17 mouse cellular contexts compared by ENCODE assay signal in the genomic region with DNA sequence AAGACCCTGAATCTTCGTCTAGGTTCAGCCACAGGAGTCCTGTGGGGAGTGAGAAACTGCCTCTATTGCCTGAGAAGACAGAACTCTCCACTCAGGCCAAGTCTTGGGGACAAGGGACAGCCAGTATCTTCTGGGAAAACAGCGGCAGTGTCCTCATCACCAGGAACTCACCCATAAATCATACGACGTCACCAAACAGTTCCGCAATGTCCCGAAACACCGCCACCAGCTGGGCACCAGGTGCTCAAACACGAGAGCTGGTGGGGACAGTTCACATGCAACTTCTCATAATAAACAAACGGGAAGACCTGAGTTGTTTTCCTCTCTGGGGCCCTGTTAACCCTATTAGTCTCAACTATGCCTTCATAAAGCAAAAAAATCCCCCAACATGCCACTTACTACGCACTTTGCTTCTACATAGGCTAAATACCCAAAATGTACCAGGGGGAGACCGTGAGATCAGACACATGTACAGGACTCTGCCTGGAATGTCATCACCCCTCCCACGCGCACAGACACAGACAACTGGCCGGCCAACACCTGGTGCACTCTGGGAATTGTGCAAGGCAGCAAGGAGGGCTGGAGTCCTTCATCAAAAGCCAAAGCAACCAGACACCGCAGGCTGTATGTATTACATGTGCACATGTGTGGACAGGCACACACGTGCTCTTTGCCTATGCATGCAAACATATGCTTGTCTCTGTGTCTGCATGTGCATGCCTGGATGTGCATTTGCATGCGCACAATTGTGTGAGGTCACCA. TPM values are rescaled to one million over a fixed set of nuclear protein-coding genes. Genes with fewer than 3 reads are reported as not detected.
DNase-seq lines count a peak whose midpoint lies in the region; ATAC-seq and TF ChIP-seq lines count a peak whose summit lies in the region.
"Had no signal": no experiment of that assay in that cellular context is flagged by ENCODE, and none has a peak within 500 bp of the region (broad histone marks: within the 10 kb centered on the region; RNA-seq: fewer than 3 reads in every experiment).

No protein-coding gene starts in this region.

- no peak for ATAC-seq in heart, embryonic 11.5 days (replicated peaks; ENCODE audit: insufficient number of reproducible peaks, low FRiP score, low TSS enrichment)
- ATAC-seq in kidney, embryonic 16.5 days (ENCODE audit: low FRiP score, low TSS enrichment), result no peak
- no peak for ATAC-seq in embryonic facial prominence, embryonic 14.5 days (ENCODE audit: low read depth)
- no peak for ATAC-seq in intestine, postnatal 0 days
- ATAC-seq in erythroid progenitor cell, adult 5-6 weeks (replicated peaks; ENCODE audit: low FRiP score, poor library complexity, severe bottlenecking), result no peak
- ATAC-seq: midbrain, embryonic 15.5 days had no signal

- H3K4me3 ChIP-seq in heart, embryonic 11.5 days (ENCODE audit: low read depth, low read length), result no peak overlapping the region
- no peak overlapping the region for H3K4me3 ChIP-seq in kidney, embryonic 16.5 days (ENCODE audit: low read length)
- H3K4me3 ChIP-seq in embryonic facial prominence, embryonic 14.5 days (ENCODE audit: low read depth, low read length), result no peak overlapping the region
- no peak overlapping the region for H3K4me3 ChIP-seq in intestine, postnatal 0 days (ENCODE audit: low read depth, low read length)
- no peak overlapping the region for H3K4me3 ChIP-seq in hindbrain, embryonic 10.5 days
- H3K4me3 ChIP-seq: hindbrain, embryonic 15.5 days; midbrain, embryonic 15.5 days had no signal

- no peak overlapping the region for H3K4me2 ChIP-seq in heart, embryonic 11.5 days
- no peak overlapping the region for H3K4me2 ChIP-seq in kidney, embryonic 16.5 days (replicated peaks; ENCODE audit: low read depth, low read length)
- no peak overlapping the region for H3K4me2 ChIP-seq in embryonic facial prominence, embryonic 14.5 days (ENCODE audit: low read depth, low read length)
- H3K4me2 ChIP-seq in intestine, postnatal 0 days (replicated peaks; ENCODE audit: low read depth), result no peak overlapping the region
- H3K4me2 ChIP-seq: hindbrain, embryonic 15.5 days; midbrain, embryonic 15.5 days had no signal

- no peak overlapping the region for H3K9ac ChIP-seq in heart, embryonic 11.5 days (ENCODE audit: low read depth, low read length)
- H3K9ac ChIP-seq in kidney, embryonic 16.5 days (replicated peaks; ENCODE audit: low read length), result no peak overlapping the region
- H3K9ac ChIP-seq in embryonic facial prominence, embryonic 14.5 days (ENCODE audit: low read depth, low read length), result no peak overlapping the region
- H3K9ac ChIP-seq in intestine, postnatal 0 days (ENCODE audit: low read depth, low read length), result no peak overlapping the region
- H3K9ac ChIP-seq: hindbrain, embryonic 15.5 days; midbrain, embryonic 15.5 days had no signal

- H3K4me1 ChIP-seq in heart, embryonic 11.5 days (ENCODE audit: control insufficient read depth, insufficient read depth, low read length), result peaks cover 74% of the 10 kb centered on the region
- H3K4me1 ChIP-seq in kidney, embryonic 16.5 days (ENCODE audit: insufficient read depth, low read length), result peaks cover 82% of the 10 kb centered on the region
- peaks cover 59% of the 10 kb centered on the region for H3K4me1 ChIP-seq in embryonic facial prominence, embryonic 14.5 days (ENCODE audit: control insufficient read depth, insufficient read depth, low read length)
- peaks cover 8% of the 10 kb centered on the region; the same call in 1 of the 2 replicates for H3K4me1 ChIP-seq in intestine, postnatal 0 days (replicated peaks; ENCODE audit: control insufficient read depth, insufficient read depth, low read length)
- peaks cover 73% of the 10 kb centered on the region for H3K4me1 ChIP-seq in hindbrain, embryonic 10.5 days (replicated peaks)

- no peak for DNase-seq in heart, adult 9 months (ENCODE audit: low spot score in 2 of 2)
- no peak for DNase-seq in kidney, adult 18-20 months
- peak; percentile 57 for DNase-seq in embryonic facial prominence, embryonic 14.5 days (ENCODE audit: low spot score)
- DNase-seq in hindbrain, embryonic 10.5 days (ENCODE audit: low spot score), result no peak
- DNase-seq: adrenal gland, adult 2 months; cerebellum, adult 2 months; gastrocnemius, postnatal 36 days; layer of hippocampus, postnatal 36 days; lung, adult 18-20 months; thymus, postnatal 36 days had no signal

- no peaks in the 10 kb centered on the region for H3K9me3 ChIP-seq in heart, embryonic 11.5 days (replicated peaks; ENCODE audit: control insufficient read depth, low read length)
- H3K9me3 ChIP-seq in kidney, embryonic 16.5 days (ENCODE audit: low read length), result no peaks in the 10 kb centered on the region
- H3K9me3 ChIP-seq in embryonic facial prominence, embryonic 14.5 days (ENCODE audit: control insufficient read depth, low read length), result no peaks in the 10 kb centered on the region
- H3K9me3 ChIP-seq in intestine, postnatal 0 days (ENCODE audit: control insufficient read depth), result no peaks in the 10 kb centered on the region
- H3K9me3 ChIP-seq in hindbrain, embryonic 10.5 days, result no peaks in the 10 kb centered on the region
- H3K9me3 ChIP-seq: hindbrain, embryonic 15.5 days; midbrain, embryonic 15.5 days had no signal

- peak; percentile 53 for TF ChIP-seq CTCF in intestine, postnatal 0 days (IDR thresholded peaks at IDR 0.05; ENCODE audit: low read depth)

- peaks cover 7% of the 10 kb centered on the region for H3K27me3 ChIP-seq in heart, embryonic 11.5 days (ENCODE audit: control insufficient read depth, insufficient read depth, low read length)
- no peaks in the 10 kb centered on the region for H3K27me3 ChIP-seq in kidney, embryonic 16.5 days (ENCODE audit: insufficient read depth, low read length)
- H3K27me3 ChIP-seq in embryonic facial prominence, embryonic 14.5 days (replicated peaks; ENCODE audit: control insufficient read depth, insufficient read depth, low read length), result no peaks in the 10 kb centered on the region
- H3K27me3 ChIP-seq in intestine, postnatal 0 days (replicated peaks; ENCODE audit: control insufficient read depth, insufficient read depth, low read length), result no peaks in the 10 kb centered on the region
- peaks cover 85% of the 10 kb centered on the region for H3K27me3 ChIP-seq in hindbrain, embryonic 10.5 days (ENCODE audit: insufficient read depth, poor library complexity, severe bottlenecking)

- 74% methylated on average over 17 of the region's 17 CpGs for WGBS in heart, embryonic 11.5 days (ENCODE audit: insufficient replicate concordance)
- 51% methylated on average over 17 of the region's 17 CpGs for WGBS in kidney, embryonic 16.5 days
- WGBS in embryonic facial prominence, embryonic 14.5 days, result 64% methylated on average over 17 of the region's 17 CpGs
- 66% methylated on average over 17 of the region's 17 CpGs for WGBS in intestine, postnatal 0 days
- 82% methylated on average over 17 of the region's 17 CpGs for WGBS in hindbrain, embryonic 10.5 days

- H3K27ac ChIP-seq in heart, embryonic 11.5 days (ENCODE audit: low read depth, low read length), result peak overlapping the region; percentile 55
- H3K27ac ChIP-seq in kidney, embryonic 16.5 days (ENCODE audit: low read length), result peak overlapping the region; percentile 20; the same call in 1 of the 2 replicates
- no peak overlapping the region; the same call in none of the 2 replicates for H3K27ac ChIP-seq in embryonic facial prominence, embryonic 14.5 days (replicated peaks; ENCODE audit: low read depth, low read length)
- peak overlapping the region; percentile 82; the same call in 1 of the 2 replicates for H3K27ac ChIP-seq in intestine, postnatal 0 days (ENCODE audit: low read depth, low read length)
- no peak overlapping the region for H3K27ac ChIP-seq in hindbrain, embryonic 10.5 days
- H3K27ac ChIP-seq: hindbrain, embryonic 15.5 days; macrophage; midbrain, embryonic 15.5 days had no signal

- H3K36me3 ChIP-seq in heart, embryonic 11.5 days (ENCODE audit: control insufficient read depth, insufficient read depth, low read length), result no peaks in the 10 kb centered on the region
- no peaks in the 10 kb centered on the region; the same call in 1 of the 2 replicates for H3K36me3 ChIP-seq in kidney, embryonic 16.5 days (ENCODE audit: insufficient read depth, low read length)
- H3K36me3 ChIP-seq in embryonic facial prominence, embryonic 14.5 days (ENCODE audit: control insufficient read depth, insufficient read depth, low read length), result no peaks in the 10 kb centered on the region
- 0 out of 2 replicates have a peak, but pooled peaks cover 2% of the 10 kb centered on the region for H3K36me3 ChIP-seq in intestine, postnatal 0 days (ENCODE audit: control insufficient read depth, insufficient read depth)
- no peaks in the 10 kb centered on the region for H3K36me3 ChIP-seq in hindbrain, embryonic 10.5 days
- H3K36me3 ChIP-seq: hindbrain, embryonic 15.5 days; midbrain, embryonic 15.5 days had no signal

RNA-seq across cellular contexts. Expression of gene Bmp7, which starts 8.8 kb away (rescaled TPM):
- polyA plus RNA-seq in heart, embryonic 11.5 days (2014; fragmentation: Nextera tagmentation; extraction: Ambion mirVana), result 66.2 and 81.8 TPM in 2 replicates
- polyA plus RNA-seq in kidney, embryonic 16.5 days (2015; fragmentation: Nextera tagmentation; extraction: Ambion mirVana), result 39.8 and 49.7 TPM in 2 replicates
- polyA plus RNA-seq in embryonic facial prominence, embryonic 14.5 days (2014; fragmentation: Nextera tagmentation; extraction: Ambion mirVana), result 25.6 and 26.6 TPM in 2 replicates
- polyA plus RNA-seq in intestine, postnatal 0 days (2015; fragmentation: Nextera tagmentation; extraction: Ambion mirVana), result 37.6 and 41.1 TPM in 2 replicates
- total RNA-seq in erythroid progenitor cell, adult 5-6 weeks (2015; ENCODE audit: low replicate concordance), result 0.36 TPM in 1 of 2 replicates, not detected in the other
- not detected in 2 replicates for total RNA-seq in erythroid progenitor cell, adult 5-6 weeks (2017; ENCODE audit: low replicate concordance)
- polyA plus RNA-seq in hindbrain, embryonic 10.5 days (2016; fragmentation: Nextera tagmentation; extraction: Ambion mirVana), result 12.9 and 14.8 TPM in 2 replicates

RNA-seq across cellular contexts. Expression of gene Spo11, which starts 46.2 kb away (rescaled TPM):
- 0.17 and 0.19 TPM in 2 replicates for polyA plus RNA-seq in heart, embryonic 11.5 days (2014; fragmentation: Nextera tagmentation; extraction: Ambion mirVana)
- polyA plus RNA-seq in kidney, embryonic 16.5 days (2015; fragmentation: Nextera tagmentation; extraction: Ambion mirVana), result 0.05 and 0.23 TPM in 2 replicates
- polyA plus RNA-seq in embryonic facial prominence, embryonic 14.5 days (2014; fragmentation: Nextera tagmentation; extraction: Ambion mirVana), result 1.8 and 3.1 TPM in 2 replicates
- polyA plus RNA-seq in intestine, postnatal 0 days (2015; fragmentation: Nextera tagmentation; extraction: Ambion mirVana), result 0.04 TPM in 1 of 2 replicates, not detected in the other
- not detected in 2 replicates for total RNA-seq in erythroid progenitor cell, adult 5-6 weeks (2015; ENCODE audit: low replicate concordance)
- total RNA-seq in erythroid progenitor cell, adult 5-6 weeks (2017; ENCODE audit: low replicate concordance), result not detected in 2 replicates
- 0.47 and 0.49 TPM in 2 replicates for polyA plus RNA-seq in hindbrain, embryonic 10.5 days (2016; fragmentation: Nextera tagmentation; extraction: Ambion mirVana)
- total RNA-seq: adrenal gland, adult 2 months; layer of hippocampus, postnatal 36 days had no signal
- polyA plus RNA-seq: adrenal gland, adult 2 months; macrophage had no signal

Comparison
In these comparisons a context has a peak if more than half of its experiments do, and no peak if none do; other contexts are left out.
1. H3K27ac ChIP-seq: peak in heart, embryonic 11.5 days (single experiment), kidney, embryonic 16.5 days (single experiment) and intestine, postnatal 0 days (single experiment); none in embryonic facial prominence, embryonic 14.5 days (single experiment) and hindbrain, embryonic 10.5 days (single experiment).